Mouse (Mus musculus): ENCODE results near the gene Chst8. TPM values are rescaled to one million over a fixed set of nuclear protein-coding genes. Genes with fewer than 3 reads are reported as not detected.

Chst8 gene
- polyA plus RNA-seq, 1 experiment from 2014 or later: 11.0 TPM

- no peak for ATAC-seq (ENCODE audit: low FRiP score, low read depth)
- 40% methylated on average over 6 of the region's 6 CpGs for WGBS
- H3K9ac ChIP-seq: no peak overlapping the region
- no peak overlapping the region for H3K4me2 ChIP-seq
- no peak overlapping the region for H3K4me3 ChIP-seq
- H3K27ac ChIP-seq (replicated peaks): 0 out of 2 replicates have a peak overlapping the region, but pooled peaks have one; percentile 26
- H3K9me3 ChIP-seq: no peaks in the 10 kb centered on the region
- peaks cover 8% of the 10 kb centered on the region for H3K4me1 ChIP-seq (replicated peaks)
- no peaks in the 10 kb centered on the region for H3K27me3 ChIP-seq
- H3K36me3 ChIP-seq: no peaks in the 10 kb centered on the region
These were observed 65.9 kb downstream of the Chst8 start for GRCm38 (mm10) chr7:34746586-34746985.

DNA sequence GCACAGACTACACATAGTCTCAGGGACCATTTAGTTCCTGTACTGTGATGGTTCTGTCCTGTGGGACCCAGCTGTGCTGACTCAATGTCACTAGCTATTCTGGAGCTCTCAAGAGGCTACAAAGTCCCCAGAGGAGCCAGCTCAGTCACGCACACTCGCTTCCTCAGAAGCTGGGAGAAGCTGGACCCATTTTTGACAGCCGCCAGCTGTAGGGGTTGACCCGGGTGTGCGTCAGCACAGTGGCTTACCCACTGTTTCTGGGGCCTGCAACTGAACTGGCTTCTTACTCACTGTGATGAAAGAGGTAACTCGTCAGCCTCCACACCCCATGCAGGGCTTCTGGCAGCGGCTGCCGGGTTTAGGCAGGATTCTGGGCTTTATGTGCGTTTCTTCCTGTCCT is 66.3 kb downstream of the Chst8 start:
- Histone ChIP-seq H3K27me3 (no peaks in the 10 kb centered on the region), H3K4me3 (no peak overlapping the region), H3K9me3 (no peaks in the 10 kb centered on the region), H3K4me1 (replicated peaks) (peaks cover 8% of the 10 kb centered on the region), H3K9ac (no peak overlapping the region), H3K4me2 (no peak overlapping the region), H3K27ac (replicated peaks) (0 out of 2 replicates have a peak overlapping the region, but pooled peaks have one; percentile 26), H3K36me3 (no peaks in the 10 kb centered on the region)
- peak; percentile 10; the same call in 1 of the 2 replicates for ATAC-seq (ENCODE audit: low FRiP score, low read depth)
- WGBS: 39% methylated on average over 9 of the region's 9 CpGs

- no peak; the same call in 1 of the 2 replicates for ATAC-seq (ENCODE audit: low FRiP score, low read depth)
- no peak overlapping the region for H3K9ac ChIP-seq
- H3K36me3 ChIP-seq: no peaks in the 10 kb centered on the region
- H3K27me3 ChIP-seq: no peaks in the 10 kb centered on the region
- 57% methylated on average over 9 of the region's 9 CpGs for WGBS
- H3K4me2 ChIP-seq: no peak overlapping the region
- no peak overlapping the region for H3K27ac ChIP-seq (replicated peaks)
- no peaks in the 10 kb centered on the region for H3K9me3 ChIP-seq
- no peak overlapping the region for H3K4me3 ChIP-seq
- H3K4me1 ChIP-seq (replicated peaks): peaks cover 8% of the 10 kb centered on the region
These were observed 67.1 kb downstream of the Chst8 start for GRCm38 (mm10) chr7:34745426-34745825.

DNA sequence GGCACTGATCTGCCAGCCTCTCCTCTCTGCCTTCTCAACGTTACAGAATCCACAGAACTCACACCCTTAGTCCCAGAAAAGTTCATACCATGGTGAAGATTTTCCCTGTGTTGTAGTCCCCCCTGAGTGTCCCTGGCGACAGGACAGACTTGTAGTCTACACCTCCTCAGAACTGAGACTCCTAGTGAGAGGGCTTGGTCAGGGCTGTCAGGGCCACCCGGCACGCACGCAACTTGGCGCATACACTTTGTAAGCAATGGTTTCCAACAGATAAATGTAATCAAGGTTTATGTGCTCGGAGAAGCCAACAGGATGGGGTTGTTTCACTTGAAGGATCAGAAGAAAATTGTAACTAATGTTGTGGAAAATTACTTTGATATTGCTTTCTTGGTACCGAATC is 67.5 kb downstream of the Chst8 start:
- Histone ChIP-seq H3K27ac (replicated peaks) (no peak overlapping the region), H3K4me1 (replicated peaks) (peaks cover 8% of the 10 kb centered on the region), H3K36me3 (no peaks in the 10 kb centered on the region), H3K27me3 (no peaks in the 10 kb centered on the region), H3K9me3 (no peaks in the 10 kb centered on the region), H3K4me3 (no peak overlapping the region), H3K9ac (no peak overlapping the region), H3K4me2 (no peak overlapping the region)
- ATAC-seq (ENCODE audit: low FRiP score, low read depth): no peak
- 65% methylated on average over 8 of the region's 8 CpGs for WGBS

DNA sequence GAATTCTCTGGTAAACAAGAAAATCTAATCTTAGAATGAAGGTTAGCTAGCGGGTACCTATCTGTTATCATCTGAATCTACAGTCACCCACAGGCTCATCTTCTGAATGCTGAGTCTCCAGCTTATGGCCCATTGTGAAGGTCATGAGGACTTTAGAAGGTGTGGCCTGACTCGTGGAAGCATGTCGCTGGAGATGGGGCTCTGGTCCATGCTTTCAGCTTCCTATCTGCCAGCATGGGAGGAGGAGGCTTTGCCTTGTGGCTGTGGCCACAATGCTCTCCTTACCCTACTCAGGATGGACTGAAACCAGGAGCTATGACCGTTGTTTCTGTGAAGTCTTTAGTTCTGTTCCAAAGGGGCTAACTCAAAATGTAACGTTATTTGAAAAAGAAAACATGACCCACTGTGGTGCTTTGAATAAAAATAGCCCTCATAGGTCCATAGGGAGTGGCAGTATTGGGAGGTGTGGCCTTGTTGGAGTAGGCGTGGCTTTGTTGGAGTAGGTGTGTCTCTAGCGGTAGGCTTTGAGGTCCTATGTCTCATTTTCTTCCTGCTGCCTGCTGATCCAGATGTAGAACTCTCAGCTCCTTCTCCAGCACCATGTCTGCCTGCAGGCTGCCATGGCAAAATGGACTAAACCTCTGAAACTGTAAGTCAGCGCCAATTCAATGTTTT is 69.0 kb downstream of the Chst8 start:
- 78% methylated on average over 8 of the region's 8 CpGs for WGBS
- no peaks in the 10 kb centered on the region for H3K36me3 ChIP-seq
- no peak overlapping the region for H3K9ac ChIP-seq
- ATAC-seq (ENCODE audit: low FRiP score, low read depth): no peak
- no peaks in the 10 kb centered on the region for H3K27me3 ChIP-seq
- H3K9me3 ChIP-seq: no peaks in the 10 kb centered on the region
- no peak overlapping the region for H3K4me3 ChIP-seq
- no peak overlapping the region for H3K4me2 ChIP-seq
- H3K27ac ChIP-seq (replicated peaks): no peak overlapping the region
- peaks cover 8% of the 10 kb centered on the region for H3K4me1 ChIP-seq (replicated peaks)

DNA sequence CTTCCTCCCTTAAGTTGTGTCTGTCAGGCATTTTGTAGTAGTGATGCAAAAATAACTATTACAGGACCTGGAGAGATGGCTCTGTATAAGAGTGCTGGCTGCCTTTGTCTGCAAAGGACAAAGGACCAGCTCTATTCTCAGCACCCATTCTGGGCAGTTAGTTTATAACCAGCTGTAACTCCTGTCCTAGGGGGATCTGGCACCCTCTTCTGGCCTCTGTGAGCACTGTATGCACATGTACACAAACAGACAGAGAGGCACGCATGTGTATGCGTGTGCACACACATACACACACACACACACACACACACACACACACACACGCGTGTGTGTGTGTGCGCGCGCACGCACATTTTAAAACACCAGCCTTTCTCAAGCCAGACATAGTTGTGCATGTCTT is 73.1 kb downstream of the Chst8 start:
- H3K27me3 ChIP-seq: no peaks in the 10 kb centered on the region
- 96% methylated on average over 8 of the region's 8 CpGs for WGBS
- H3K9ac ChIP-seq: no peak overlapping the region
- H3K4me3 ChIP-seq: no peak overlapping the region
- no peak overlapping the region for H3K4me2 ChIP-seq
- H3K4me1 ChIP-seq (replicated peaks): peaks cover 5% of the 10 kb centered on the region; the same call in 1 of the 2 replicates
- no peak for ATAC-seq (ENCODE audit: low FRiP score, low read depth)
- no peaks in the 10 kb centered on the region for H3K9me3 ChIP-seq
- no peaks in the 10 kb centered on the region for H3K36me3 ChIP-seq
- H3K27ac ChIP-seq (replicated peaks): no peak overlapping the region

GRCm38 (mm10) chr7:34737206-34737605 is 75.3 kb downstream of the Chst8 start:
- Histone ChIP-seq H3K27ac (replicated peaks) (no peak overlapping the region), H3K4me1 (replicated peaks) (peaks cover 10% of the 10 kb centered on the region; the same call in 1 of the 2 replicates), H3K9me3 (no peaks in the 10 kb centered on the region), H3K36me3 (no peaks in the 10 kb centered on the region), H3K4me2 (no peak overlapping the region), H3K27me3 (no peaks in the 10 kb centered on the region), H3K4me3 (no peak overlapping the region), H3K9ac (no peak overlapping the region)
- ATAC-seq (ENCODE audit: low FRiP score, low read depth): no peak
- WGBS: 76% methylated on average over 6 of the region's 6 CpGs

GRCm38 (mm10) chr7:34734348-34734747 is 78.2 kb downstream of the Chst8 start:
- H3K4me3 ChIP-seq: no peak overlapping the region
- peaks cover 10% of the 10 kb centered on the region; the same call in 1 of the 2 replicates for H3K4me1 ChIP-seq (replicated peaks)
- WGBS: 71% methylated on average over 6 of the region's 6 CpGs
- H3K9ac ChIP-seq: no peak overlapping the region
- H3K27ac ChIP-seq (replicated peaks): no peak overlapping the region
- H3K9me3 ChIP-seq: no peaks in the 10 kb centered on the region
- no peak overlapping the region for H3K4me2 ChIP-seq
- no peaks in the 10 kb centered on the region for H3K27me3 ChIP-seq
- H3K36me3 ChIP-seq: no peaks in the 10 kb centered on the region
- ATAC-seq (ENCODE audit: low FRiP score, low read depth): peak; percentile 27; the same call in 1 of the 2 replicates

DNA sequence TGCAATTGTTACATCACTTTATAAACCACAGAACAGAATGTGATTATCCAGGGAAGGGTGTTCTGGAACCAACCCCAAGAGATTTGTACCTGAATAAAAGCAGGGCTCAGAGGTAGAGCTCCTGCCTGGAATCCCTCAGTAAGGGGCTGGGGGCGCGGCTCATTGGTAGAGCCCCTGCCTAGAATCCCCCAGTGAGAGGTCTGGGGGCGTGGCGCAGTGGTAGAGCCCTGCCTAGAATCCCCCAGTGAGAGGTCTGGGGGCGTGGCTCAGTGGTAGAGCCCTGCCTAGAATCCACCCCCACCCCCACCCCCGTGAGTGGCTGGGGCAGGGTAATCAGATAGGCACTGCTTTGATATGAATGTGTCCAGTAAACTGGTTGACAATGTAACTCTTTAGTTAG is 83.6 kb downstream of the Chst8 start:
- 0 out of 2 replicates have a peak, but pooled peaks cover 1% of the 10 kb centered on the region for H3K4me1 ChIP-seq (replicated peaks)
- WGBS: 55% methylated on average over 6 of the region's 6 CpGs
- H3K4me2 ChIP-seq: no peak overlapping the region
- H3K9me3 ChIP-seq: no peaks in the 10 kb centered on the region
- H3K27me3 ChIP-seq: no peaks in the 10 kb centered on the region
- no peak overlapping the region for H3K4me3 ChIP-seq
- no peaks in the 10 kb centered on the region for H3K36me3 ChIP-seq
- no peak overlapping the region for H3K9ac ChIP-seq
- ATAC-seq (ENCODE audit: low FRiP score, low read depth): no peak
- H3K27ac ChIP-seq (replicated peaks): no peak overlapping the region

DNA sequence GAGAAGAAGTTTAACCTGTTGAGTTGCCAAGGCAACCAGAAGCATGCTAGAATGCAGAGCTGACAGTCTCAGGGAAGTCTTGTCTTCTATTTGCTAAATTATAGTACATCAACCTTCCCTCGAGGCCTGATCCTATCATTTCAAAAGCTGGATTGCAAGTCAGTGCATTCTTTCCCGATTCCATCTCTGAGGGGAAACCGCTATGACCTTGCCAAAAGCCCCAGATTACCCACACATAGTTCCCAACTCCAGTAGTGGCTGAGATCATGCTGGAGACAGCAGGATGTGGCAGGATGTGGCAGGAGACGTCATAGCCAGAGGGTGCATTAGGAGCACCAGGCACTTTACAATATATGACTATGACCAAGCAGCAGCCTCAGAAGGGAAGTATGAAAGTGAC is 87.3 kb downstream of the Chst8 start:
- H3K27ac ChIP-seq (replicated peaks): no peak overlapping the region
- no peak for ATAC-seq (ENCODE audit: low FRiP score, low read depth)
- WGBS: 80% methylated on average over 4 of the region's 4 CpGs

GRCm38 (mm10) chr7:34722551-34723230 is 89.8 kb downstream of the Chst8 start:
- Histone ChIP-seq H3K9me3 (no peaks in the 10 kb centered on the region), H3K27me3 (no peaks in the 10 kb centered on the region), H3K36me3 (no peaks in the 10 kb centered on the region), H3K9ac (no peak overlapping the region), H3K4me3 (no peak overlapping the region), H3K4me2 (no peak overlapping the region), H3K27ac (replicated peaks) (0 out of 2 replicates have a peak overlapping the region, but pooled peaks have one; percentile 14), H3K4me1 (replicated peaks) (peaks cover 27% of the 10 kb centered on the region)
- WGBS: 56% methylated on average over 11 of the region's 11 CpGs
- ATAC-seq (ENCODE audit: low FRiP score, low read depth): no peak

More for the DNA sequence above, 87.3 kb downstream of the Chst8 start:
- H3K36me3 ChIP-seq: no peaks in the 10 kb centered on the region
- no peak overlapping the region for H3K4me3 ChIP-seq
- H3K4me1 ChIP-seq (replicated peaks): peaks cover 21% of the 10 kb centered on the region
- H3K9me3 ChIP-seq: no peaks in the 10 kb centered on the region
- no peak overlapping the region for H3K4me2 ChIP-seq
- no peak overlapping the region for H3K9ac ChIP-seq
- no peaks in the 10 kb centered on the region for H3K27me3 ChIP-seq

GRCm38 (mm10) chr7:34722151-34722550 is 90.4 kb downstream of the Chst8 start:
- Histone ChIP-seq H3K4me2 (no peak overlapping the region), H3K4me1 (replicated peaks) (peaks cover 33% of the 10 kb centered on the region), H3K36me3 (no peaks in the 10 kb centered on the region), H3K9me3 (no peaks in the 10 kb centered on the region), H3K4me3 (no peak overlapping the region), H3K27ac (replicated peaks) (0 out of 2 replicates have a peak overlapping the region, but pooled peaks have one; percentile 14), H3K9ac (no peak overlapping the region), H3K27me3 (no peaks in the 10 kb centered on the region)
- WGBS: 37% methylated on average over 8 of the region's 8 CpGs
- ATAC-seq (ENCODE audit: low FRiP score, low read depth): no peak

Measured in hindbrain, embryonic 15.5 days (tissue).